8 mouse cellular contexts compared by ENCODE assay signal in genomic region chr6:67036837-67037628, GRCm38 (mm10). TPM values are rescaled to one million over a fixed set of nuclear protein-coding genes. Genes with fewer than 3 reads are reported as not detected.
DNase-seq lines count a peak whose midpoint lies in the region; ATAC-seq lines count a peak whose summit lies in the region.

Gene Gadd45a (minus strand): TSS chr6:67037457.

- H3K4me3 ChIP-seq in heart, embryonic 14.5 days (ENCODE audit: control insufficient read depth in 1 of 2, insufficient read depth in 1 of 2, low read depth in 1 of 2, low read length in 2 of 2), result peak within 1 kb of the TSS; percentile 75 to 76
- peak within 1 kb of the TSS; percentile 96 for H3K4me3 ChIP-seq in liver, embryonic 13.5 days (replicated peaks)
- peak within 1 kb of the TSS; percentile 92 for H3K4me3 ChIP-seq in stomach, embryonic 16.5 days (replicated peaks; ENCODE audit: low read length)

- peak; percentile 93 for DNase-seq in c-Kit-negative CD71-positive TER-119-positive erythroid progenitor cells, embryonic 14.5 days (ENCODE audit: low read depth, low spot score)
- DNase-seq in fibroblast of lung, adult 2 months (ENCODE audit: low read depth), result peak; percentile 97
- peak; percentile 98 for DNase-seq in kidney, postnatal 14 days
- peak; percentile 98 for DNase-seq in liver, embryonic 13.5 days
- peak; percentile 94 for DNase-seq in neural tube, embryonic 10.5 days (ENCODE audit: extremely low spot score, low spot score)

- no peaks in the 10 kb centered on the region for H3K36me3 ChIP-seq in heart, embryonic 14.5 days (ENCODE audit: control insufficient read depth, insufficient read depth, low read length)
- peaks cover 17% of the 10 kb centered on the region for H3K36me3 ChIP-seq in liver, embryonic 13.5 days
- no peaks in the 10 kb centered on the region for H3K36me3 ChIP-seq in stomach, embryonic 16.5 days (ENCODE audit: control insufficient read depth, insufficient read depth, low read length)

- ATAC-seq in CD4-positive, CD25-positive, alpha-beta regulatory T cell, adult 4 months, result peak; percentile 94
- ATAC-seq in heart, embryonic 14.5 days (ENCODE audit: insufficient number of reproducible peaks, insufficient read depth, low FRiP score, low read depth), result peak; percentile 98
- peak; percentile 92 for ATAC-seq in liver, embryonic 13.5 days (ENCODE audit: low read depth)
- peak; percentile 98 for ATAC-seq in stomach, embryonic 16.5 days (ENCODE audit: insufficient read depth, low FRiP score)

- no peaks in the 10 kb centered on the region for H3K27me3 ChIP-seq in heart, embryonic 14.5 days (ENCODE audit: control insufficient read depth, insufficient read depth, low read length)
- H3K27me3 ChIP-seq in liver, embryonic 13.5 days, result no peaks in the 10 kb centered on the region
- no peaks in the 10 kb centered on the region for H3K27me3 ChIP-seq in stomach, embryonic 16.5 days (ENCODE audit: control insufficient read depth, insufficient read depth, low read length)

- no peaks in the 10 kb centered on the region for H3K9me3 ChIP-seq in heart, embryonic 14.5 days (ENCODE audit: control insufficient read depth, low read length)
- H3K9me3 ChIP-seq in liver, embryonic 13.5 days (replicated peaks), result no peaks in the 10 kb centered on the region
- no peaks in the 10 kb centered on the region for H3K9me3 ChIP-seq in stomach, embryonic 16.5 days (replicated peaks; ENCODE audit: control insufficient read depth, low read length)

- H3K27ac ChIP-seq in heart, embryonic 14.5 days (replicated peaks in 1 of 2; ENCODE audit: control insufficient read depth in 1 of 2, insufficient read depth in 1 of 2, low read depth in 2 of 2, low read length in 2 of 2), result peak within 1 kb of the TSS; percentile 78 to 83
- peak within 1 kb of the TSS; percentile 100 for H3K27ac ChIP-seq in liver, embryonic 13.5 days
- peak within 1 kb of the TSS; percentile 93 for H3K27ac ChIP-seq in stomach, embryonic 16.5 days (ENCODE audit: low read length)

- peak within 1 kb of the TSS; percentile 85 for H3K9ac ChIP-seq in heart, embryonic 14.5 days (ENCODE audit: low read length)
- peak within 1 kb of the TSS; percentile 99 for H3K9ac ChIP-seq in liver, embryonic 13.5 days
- H3K9ac ChIP-seq in stomach, embryonic 16.5 days (ENCODE audit: low read length), result peak within 1 kb of the TSS; percentile 84

- WGBS in heart, embryonic 14.5 days, result under 1% methylated on average over 69 of the region's 69 CpGs
- WGBS in liver, embryonic 13.5 days (ENCODE audit: insufficient replicate concordance), result 1% methylated on average over 67 of the region's 69 CpGs
- whole genome bisulfite sequencing in stomach, embryonic 16.5 days, result under 1% methylated on average over 69 of the region's 69 CpGs

- peaks cover 5 to 7% of the 10 kb centered on the region in 2 experiments for H3K4me1 ChIP-seq in heart, embryonic 14.5 days (ENCODE audit: control insufficient read depth in 2 of 2, insufficient read depth in 2 of 2, low read length in 2 of 2)
- peaks cover 34% of the 10 kb centered on the region for H3K4me1 ChIP-seq in liver, embryonic 13.5 days (replicated peaks)
- peaks cover 20% of the 10 kb centered on the region for H3K4me1 ChIP-seq in stomach, embryonic 16.5 days (ENCODE audit: control insufficient read depth, insufficient read depth, low read length)

- peak within 1 kb of the TSS; percentile 94 for H3K4me2 ChIP-seq in heart, embryonic 14.5 days (ENCODE audit: low read length)
- peak within 1 kb of the TSS; percentile 75 for H3K4me2 ChIP-seq in liver, embryonic 13.5 days
- H3K4me2 ChIP-seq in stomach, embryonic 16.5 days (ENCODE audit: low read depth, low read length), result peak within 1 kb of the TSS; percentile 77

RNA-seq across cellular contexts. Expression of gene Gadd45a, which starts in this region (rescaled TPM):
- polyA plus RNA-seq in CD4-positive, CD25-positive, alpha-beta regulatory T cell, adult 4 months (2017; shearing (Covaris generic)), result 1 to 10 TPM; 5.0 to 9.6 TPM
- 4.4 TPM in 2 replicates for polyA plus RNA-seq in heart, embryonic 14.5 days (2014; fragmentation: Nextera tagmentation; extraction: Ambion mirVana)
- polyA plus RNA-seq in liver, embryonic 13.5 days (2015; fragmentation: Nextera tagmentation; extraction: Ambion mirVana), result 91.1 and 99.5 TPM in 2 replicates
- polyA plus RNA-seq in stomach, embryonic 16.5 days (2015; fragmentation: Nextera tagmentation; extraction: Ambion mirVana), result 18.1 and 18.3 TPM in 2 replicates

Comparison
In these comparisons a context has a peak if more than half of its experiments do, and no peak if none do; other contexts are left out.
1. Peak in every context shown above with its lines: DNase-seq, ATAC-seq, H3K4me3 ChIP-seq and H3K27ac ChIP-seq.